Mouse (Mus musculus): Measurements from ENCODE around the gene Vmn2r56.

DNA sequence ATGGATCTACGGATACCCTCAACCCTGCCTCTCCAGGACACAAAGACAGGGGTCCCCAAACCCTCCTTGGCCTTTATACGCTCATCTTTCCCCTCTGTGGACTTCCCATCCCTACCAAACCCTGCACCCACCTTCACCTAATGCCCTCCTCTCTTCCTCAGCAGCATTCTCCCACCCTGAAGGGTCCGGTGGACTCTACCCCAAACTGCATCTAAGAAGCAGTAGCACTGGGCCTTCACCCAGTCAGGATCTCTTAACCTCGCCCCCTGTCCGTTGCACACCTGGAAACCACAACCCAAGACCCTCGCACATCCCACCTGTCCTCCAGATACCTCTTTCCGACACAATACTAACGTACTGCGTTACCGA, 45.0 kb upstream of the Vmn2r56 start:
- no peak for TF ChIP-seq CTCF (IDR thresholded peaks at IDR 0.05; ENCODE audit: control insufficient read depth, insufficient read depth, insufficient read length)
- TF ChIP-seq MAX (IDR thresholded peaks at IDR 0.05), result no peak
- TF ChIP-seq CEBPB (IDR thresholded peaks at IDR 0.05; ENCODE audit: low read depth), result no peak
- TF ChIP-seq MYOD1 (IDR thresholded peaks at IDR 0.05; ENCODE audit: control insufficient read depth, insufficient read length, low read depth), result no peak

All from C2C12 (cell line).